Mouse (Mus musculus) hindbrain, embryonic 13.5 days (tissue): Measurements from ENCODE around the gene Rbbp5. TPM values are rescaled to one million over a fixed set of nuclear protein-coding genes. Genes with fewer than 3 reads are reported as not detected.
A peak's percentile ranks its signal among the peaks of the same experiment; 100 is the strongest.

Source experiments
- ATAC-seq: fragments of 200-750 bp; cut with Nextera tagmentation; 2 replicates; pipeline ENCODE4 v1.8.0; 2017; ENCODE audit warnings: moderate TSS enrichment; ENCODE audit not compliant: low FRiP score
- H3K27ac ChIP-seq: fragments of 300-500 bp; sonication (generic); 2 replicates; pipeline ENCODE4 v1.5.1; 2015; ENCODE audit warnings: inconsistent platforms, mild to moderate bottlenecking, moderate library complexity
- H3K27me3 ChIP-seq: fragments of 300-500 bp; sonication (generic); 2 replicates; pipeline ENCODE4 v1.6.1; 2015; ENCODE audit warnings: mild to moderate bottlenecking, inconsistent platforms
- H3K36me3 ChIP-seq: fragments of 300-500 bp; sonication (generic); 2 replicates; pipeline ENCODE4 v1.6.1; 2015; ENCODE audit warnings: mild to moderate bottlenecking, inconsistent platforms
- H3K4me1 ChIP-seq: fragments of 300-500 bp; sonication (generic); replicated peaks from 2 replicates; pipeline ENCODE4 v1.6.1; 2015; ENCODE audit warnings: inconsistent platforms
- H3K4me2 ChIP-seq: fragments of 300-500 bp; sonication (generic); 2 replicates; pipeline ENCODE4 v1.6.1; 2015; ENCODE audit warnings: inconsistent platforms, mild to moderate bottlenecking, moderate library complexity
- H3K4me3 ChIP-seq: fragments of 300-500 bp; sonication (generic); 2 replicates; pipeline ENCODE4 v1.5.1; 2015; ENCODE audit warnings: mild to moderate bottlenecking, inconsistent platforms
- H3K9ac ChIP-seq: fragments of 300-500 bp; sonication (generic); 2 replicates; pipeline ENCODE4 v1.6.1; 2015; ENCODE audit warnings: mild to moderate bottlenecking, inconsistent platforms
- H3K9me3 ChIP-seq: fragments of 300-500 bp; sonication (generic); 2 replicates; pipeline ENCODE4 v1.6.1; 2016; ENCODE audit warnings: inconsistent platforms
- WGBS: fragments of 180-500 bp; shearing (Covaris S2); methylation state at CpG from one replicate; pipeline ENCODE4 v1.1.7; 2015; 5-methylcytosine and 5-hydroxymethylcytosine counted together
- polyA plus RNA-seq: library from polyadenylated mRNA; unstranded; fragments of >200 nt; fragmentation: Nextera tagmentation; extraction: Ambion mirVana; gene quantifications from 2 replicates; pipeline ENCODE4 v1.2.1, GENCODE M21; 2015

Rbbp5 gene
- 47.8 and 48.0 TPM in 2 replicates for polyA plus RNA-seq

GRCm38 (mm10) chr1:132476928-132477691, at the start of gene Rbbp5:
TSS of gene Rbbp5 (plus strand) at chr1:132477365.
- H3K9me3 ChIP-seq: no peaks in the 10 kb centered on the region
- ATAC-seq: peak; percentile 88
- under 1% methylated on average over 43 of the region's 43 CpGs for WGBS

GRCm38 (mm10) chr1:132430818-132431217, 46.3 kb upstream of the Rbbp5 start:
- Histone ChIP-seq H3K27ac (peak overlapping the region; percentile 49; the same call in 1 of the 2 replicates), H3K4me3 (no peak overlapping the region)
- 0 out of 2 replicates have a peak, but pooled peaks have one; percentile 61 for ATAC-seq

More at GRCm38 (mm10) chr1:132476928-132477691, at the start of gene Rbbp5:
- Histone ChIP-seq H3K36me3 (no peaks in the 10 kb centered on the region), H3K27ac (peak within 1 kb of the TSS; percentile 73), H3K4me1 (peaks cover 33% of the 10 kb centered on the region), H3K4me3 (peak within 1 kb of the TSS; percentile 82), H3K27me3 (no peaks in the 10 kb centered on the region), H3K4me2 (peak within 1 kb of the TSS; percentile 82), H3K9ac (peak within 1 kb of the TSS; percentile 87)

GRCm38 (mm10) chr1:132431716-132432115, 45.4 kb upstream of the Rbbp5 start:
- no peak overlapping the region for H3K4me3 ChIP-seq
- no peak overlapping the region for H3K4me2 ChIP-seq
- H3K27ac ChIP-seq: no peak overlapping the region
- H3K4me1 ChIP-seq: peaks cover 33% of the 10 kb centered on the region
- H3K9me3 ChIP-seq: no peaks in the 10 kb centered on the region
- 70% methylated on average over 9 of the region's 9 CpGs for WGBS
- peaks cover 7% of the 10 kb centered on the region for H3K36me3 ChIP-seq
- H3K9ac ChIP-seq: 0 out of 2 replicates have a peak overlapping the region, but pooled peaks have one; percentile 0
- H3K27me3 ChIP-seq: no peaks in the 10 kb centered on the region
- no peak for ATAC-seq

More at GRCm38 (mm10) chr1:132430818-132431217, 46.3 kb upstream of the Rbbp5 start:
- 44% methylated on average over 3 of the region's 3 CpGs for WGBS
- peaks cover 7% of the 10 kb centered on the region for H3K36me3 ChIP-seq
- peaks cover 30% of the 10 kb centered on the region for H3K4me1 ChIP-seq
- no peaks in the 10 kb centered on the region for H3K9me3 ChIP-seq
- H3K27me3 ChIP-seq: no peaks in the 10 kb centered on the region
- H3K9ac ChIP-seq: no peak overlapping the region
- H3K4me2 ChIP-seq: no peak overlapping the region

- H3K4me3 ChIP-seq: no peak overlapping the region
- ATAC-seq: no peak
- H3K27ac ChIP-seq: 0 out of 2 replicates have a peak overlapping the region, but pooled peaks have one; percentile 1
- H3K9ac ChIP-seq: no peak overlapping the region
- peaks cover 34% of the 10 kb centered on the region for H3K4me1 ChIP-seq
- no peak overlapping the region for H3K4me2 ChIP-seq
- 61% methylated on average over 5 of the region's 5 CpGs for WGBS
- H3K9me3 ChIP-seq: no peaks in the 10 kb centered on the region
- peaks cover 9% of the 10 kb centered on the region for H3K36me3 ChIP-seq
- H3K27me3 ChIP-seq: no peaks in the 10 kb centered on the region
Observed at GRCm38 (mm10) chr1:132433349-132433748, 43.8 kb upstream of the Rbbp5 start.

GRCm38 (mm10) chr1:132434032-132434431, 43.1 kb upstream of the Rbbp5 start:
- Histone ChIP-seq H3K36me3 (peaks cover 10% of the 10 kb centered on the region), H3K4me1 (peaks cover 34% of the 10 kb centered on the region), H3K9me3 (no peaks in the 10 kb centered on the region), H3K9ac (no peak overlapping the region), H3K27me3 (no peaks in the 10 kb centered on the region), H3K27ac (no peak overlapping the region), H3K4me2 (no peak overlapping the region), H3K4me3 (no peak overlapping the region)
- no peak for ATAC-seq
- 86% methylated on average over 12 of the region's 12 CpGs for WGBS

- no peak overlapping the region for H3K9ac ChIP-seq
- 69% methylated on average over 4 of the region's 4 CpGs for WGBS
- peaks cover 27% of the 10 kb centered on the region for H3K36me3 ChIP-seq
- peaks cover 20% of the 10 kb centered on the region for H3K4me1 ChIP-seq
- no peak overlapping the region for H3K4me3 ChIP-seq
- H3K4me2 ChIP-seq: no peak overlapping the region
- no peaks in the 10 kb centered on the region for H3K9me3 ChIP-seq
- no peak overlapping the region for H3K27ac ChIP-seq
- no peaks in the 10 kb centered on the region for H3K27me3 ChIP-seq
- ATAC-seq: no peak
Observed at GRCm38 (mm10) chr1:132436320-132436958, 40.7 kb upstream of the Rbbp5 start.

- no peak overlapping the region for H3K4me2 ChIP-seq
- peaks cover 29% of the 10 kb centered on the region for H3K36me3 ChIP-seq
- H3K9ac ChIP-seq: no peak overlapping the region
- no peak overlapping the region for H3K27ac ChIP-seq
- 69% methylated on average over 1 of the region's 1 CpGs for WGBS
- no peak for ATAC-seq
- no peak overlapping the region for H3K4me3 ChIP-seq
- peaks cover 15% of the 10 kb centered on the region for H3K4me1 ChIP-seq
- no peaks in the 10 kb centered on the region for H3K27me3 ChIP-seq
- H3K9me3 ChIP-seq: no peaks in the 10 kb centered on the region
Observed at GRCm38 (mm10) chr1:132436960-132437359, 40.2 kb upstream of the Rbbp5 start.

- 85% methylated on average over 5 of the region's 5 CpGs for WGBS
Observed at GRCm38 (mm10) chr1:132437389-132437788, 39.8 kb upstream of the Rbbp5 start.

GRCm38 (mm10) chr1:132440896-132441435, 36.2 kb upstream of the Rbbp5 start:
- no peak overlapping the region for H3K4me2 ChIP-seq
- H3K4me3 ChIP-seq: no peak overlapping the region
- no peak for ATAC-seq
- WGBS: 73% methylated on average over 1 of the region's 1 CpGs
- H3K36me3 ChIP-seq: peaks cover 28% of the 10 kb centered on the region
- H3K9ac ChIP-seq: no peak overlapping the region
- H3K9me3 ChIP-seq: no peaks in the 10 kb centered on the region
- peaks cover 4% of the 10 kb centered on the region; the same call in 1 of the 2 replicates for H3K4me1 ChIP-seq
- H3K27ac ChIP-seq: no peak overlapping the region
- no peaks in the 10 kb centered on the region for H3K27me3 ChIP-seq

More at GRCm38 (mm10) chr1:132437389-132437788, 39.8 kb upstream of the Rbbp5 start:
- Histone ChIP-seq H3K4me2 (no peak overlapping the region), H3K4me3 (no peak overlapping the region), H3K4me1 (peaks cover 11% of the 10 kb centered on the region; the same call in 1 of the 2 replicates), H3K9me3 (no peaks in the 10 kb centered on the region), H3K27ac (no peak overlapping the region), H3K36me3 (peaks cover 33% of the 10 kb centered on the region), H3K9ac (no peak overlapping the region), H3K27me3 (no peaks in the 10 kb centered on the region)
- no peak for ATAC-seq

GRCm38 (mm10) chr1:132449742-132450141, 27.4 kb upstream of the Rbbp5 start:
- no peak overlapping the region for H3K4me3 ChIP-seq
- H3K4me1 ChIP-seq: no peaks in the 10 kb centered on the region
- ATAC-seq: no peak
- 93% methylated on average over 7 of the region's 7 CpGs for WGBS
- H3K36me3 ChIP-seq: peaks cover 48% of the 10 kb centered on the region
- no peak overlapping the region for H3K4me2 ChIP-seq
- no peak overlapping the region for H3K9ac ChIP-seq
- no peaks in the 10 kb centered on the region for H3K27me3 ChIP-seq
- H3K27ac ChIP-seq: no peak overlapping the region
- no peaks in the 10 kb centered on the region for H3K9me3 ChIP-seq

GRCm38 (mm10) chr1:132464651-132465050, 12.5 kb upstream of the Rbbp5 start:
- no peak overlapping the region for H3K4me2 ChIP-seq
- WGBS: 90% methylated on average over 5 of the region's 5 CpGs
- H3K4me3 ChIP-seq: no peak overlapping the region
- no peak overlapping the region; the same call in 1 of the 2 replicates for H3K9ac ChIP-seq
- H3K27ac ChIP-seq: no peak overlapping the region
- H3K36me3 ChIP-seq: peaks cover 64% of the 10 kb centered on the region
- H3K27me3 ChIP-seq: no peaks in the 10 kb centered on the region
- no peaks in the 10 kb centered on the region for H3K9me3 ChIP-seq
- no peak for ATAC-seq
- H3K4me1 ChIP-seq: no peaks in the 10 kb centered on the region

- Histone ChIP-seq H3K36me3 (peaks cover 31% of the 10 kb centered on the region), H3K9ac (no peak overlapping the region), H3K9me3 (no peaks in the 10 kb centered on the region), H3K4me1 (no peaks in the 10 kb centered on the region), H3K4me2 (no peak overlapping the region), H3K4me3 (no peak overlapping the region), H3K27me3 (no peaks in the 10 kb centered on the region), H3K27ac (no peak overlapping the region)
- ATAC-seq: no peak
Observed at GRCm38 (mm10) chr1:132468926-132469325, 8.2 kb upstream of the Rbbp5 start.
